Mouse (Mus musculus) adrenal gland, adult 8-10 months (tissue): Measurements from ENCODE around the gene Gm7970. TPM values are rescaled to one million over a fixed set of nuclear protein-coding genes. Genes with fewer than 3 reads are reported as not detected.
"Not testable (repeated sequence)": the region's sequence is repeated elsewhere in the genome, so short reads cannot be mapped to it uniquely, and the experiment has no call there.

Source experiments
- DNase-seq: peaks from one replicate; pipeline ENCODE4 v3.0.0; 2022
- total RNA-seq, 4 experiments: library from RNA; stranded (reverse); gene quantifications; 2 replicates each; pipeline ENCODE4 v1.2.4; 2022

Gene Gm7970
- total RNA-seq: not detected

GRCm38 (mm10) chr14:41555483-41555882, at the start of gene Gm7970:
Gene Gm7970 (minus strand): TSS chr14:41555583.
- DNase-seq: not testable (repeated sequence)

GRCm38 (mm10) chr14:41600935-41601334, 45.6 kb upstream of the Gm7970 start:
- DNase-seq: not testable (repeated sequence)

GRCm38 (mm10) chr14:41586346-41586745, 31.0 kb upstream of the Gm7970 start:
- not testable (repeated sequence) for DNase-seq

- DNase-seq: not testable (repeated sequence)
Observed at GRCm38 (mm10) chr14:41572911-41573310, 17.5 kb upstream of the Gm7970 start, which contains the start of gene 1700049E17Rik2. Gene 1700049E17Rik2 (plus strand): TSS chr14:41573211.

- not testable (repeated sequence) for DNase-seq
Observed at GRCm38 (mm10) chr14:41524695-41525094, 30.7 kb downstream of the Gm7970 start.

GRCm38 (mm10) chr14:41520683-41521082, 34.7 kb downstream of the Gm7970 start:
- DNase-seq: not testable (repeated sequence)

Other genes starting within 250 kb of the Gm7970 start
- not detected for gene Gm5798, start 207.0 kb downstream of the Gm7970 start, total RNA-seq
- not detected for gene Gm7945, start 169.2 kb downstream of the Gm7970 start, total RNA-seq
- not detected for gene Gm6482, start 147.3 kb downstream of the Gm7970 start, total RNA-seq
- not detected for gene Gm7954, start 102.1 kb downstream of the Gm7970 start, total RNA-seq
- not detected for gene Gm3486, start 66.1 kb downstream of the Gm7970 start, total RNA-seq
- not detected for gene 1700049E17Rik2, start 17.6 kb upstream of the Gm7970 start, total RNA-seq
- not detected for gene Gm3072, start 69.0 kb upstream of the Gm7970 start, total RNA-seq
- gene Gm3676, start 90.9 kb upstream of the Gm7970 start, total RNA-seq: not detected
- gene Gm8068, start 146.3 kb upstream of the Gm7970 start, total RNA-seq: not detected
- gene Gm7929, start 195.0 kb upstream of the Gm7970 start, total RNA-seq: not detected
- gene Gm47189, start 216.9 kb upstream of the Gm7970 start, total RNA-seq: not detected